Mouse (Mus musculus) forelimb bud, embryonic 11.5 days (tissue): ENCODE data around the gene Capn12.

Source experiments
- DNase-seq: peaks from one replicate; pipeline ENCODE4 v3.0.0-alpha.2; 2012; ENCODE audit warnings: low read depth, low spot score

Capn12 gene

GRCm38 (mm10) chr7:28881199-28881598 lies at the start of gene Capn12:
Gene Capn12 (plus strand): TSS chr7:28881422.
- no peak for DNase-seq

- DNase-seq = no peak
Measured at GRCm38 (mm10) chr7:28832137-28832536, 49.1 kb upstream of the Capn12 start.

DNA sequence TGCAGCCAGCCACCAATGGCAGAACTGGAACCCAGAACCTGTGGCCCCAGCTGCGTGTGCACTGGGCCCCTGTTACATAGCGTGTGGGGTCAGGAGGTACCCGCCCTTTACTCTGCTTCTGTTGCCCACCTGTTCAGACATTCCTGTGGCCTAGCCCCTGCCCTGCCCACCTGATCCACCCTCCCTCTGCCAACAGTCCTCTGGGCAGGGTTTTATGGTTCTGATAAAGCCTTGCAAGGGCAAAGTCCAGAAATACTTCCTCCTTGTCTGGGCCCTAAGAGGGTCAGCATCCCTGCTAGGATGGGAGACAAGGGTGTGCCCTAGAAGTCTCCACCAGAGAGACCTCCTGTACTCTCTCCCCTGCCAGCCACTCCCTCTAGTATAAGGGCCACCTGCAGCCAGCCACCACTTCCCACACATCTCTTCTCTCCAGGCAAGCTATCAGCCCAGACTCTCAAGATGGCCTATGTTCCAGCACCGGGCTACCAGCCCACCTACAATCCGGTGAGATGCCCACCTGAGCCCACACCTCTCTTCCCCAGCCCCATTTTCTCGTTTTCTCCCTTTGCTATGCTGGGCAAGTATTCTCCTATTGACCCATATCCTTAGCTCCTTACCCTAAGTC lies 47.4 kb upstream of the Capn12 start, which contains the start of gene Lgals4:
Gene Lgals4, plus strand, starts transcription at position 132 of the 625 bp plus-strand sequence.
- DNase-seq = no peak

DNA sequence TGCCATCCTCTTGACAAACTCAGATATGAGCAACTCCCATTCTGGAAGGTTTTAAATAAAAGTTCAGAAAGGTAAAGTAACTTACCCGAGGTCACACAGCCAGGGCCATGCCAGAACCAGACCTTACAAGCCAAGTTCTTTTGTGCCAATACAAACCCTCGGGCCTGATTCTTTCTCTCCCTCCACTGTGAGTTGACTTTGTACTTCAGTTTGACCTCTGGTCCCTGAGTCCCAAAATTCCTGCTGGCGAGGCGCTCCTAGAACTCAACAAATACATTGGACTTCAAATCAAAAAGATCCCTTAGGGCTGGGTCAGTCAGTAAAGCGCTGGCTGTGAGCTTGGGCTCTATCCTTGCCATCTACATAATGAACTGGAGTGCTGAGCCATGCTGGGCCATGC lies 44.3 kb upstream of the Capn12 start:
- no peak for DNase-seq

DNA sequence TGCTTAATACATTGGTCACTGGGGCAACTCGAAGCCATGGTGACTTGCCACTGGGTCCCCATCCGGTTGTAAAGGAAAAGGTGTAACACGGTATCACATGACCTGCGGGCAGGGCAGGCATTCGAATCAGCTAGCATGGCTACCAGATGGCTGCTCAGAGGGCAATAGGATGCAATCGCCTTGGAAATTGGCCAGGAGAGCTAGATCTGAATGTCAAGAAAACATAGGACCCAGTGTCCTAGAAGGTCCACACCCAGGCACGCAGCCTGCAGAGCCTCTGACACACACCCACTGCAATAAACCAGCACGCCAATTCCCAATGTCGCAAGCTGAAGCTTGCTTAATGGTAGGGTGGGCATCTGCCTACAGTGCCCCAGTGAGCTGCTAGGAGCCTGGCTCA lies 42.9 kb upstream of the Capn12 start:
- no peak for DNase-seq

GRCm38 (mm10) chr7:28847273-28847672 lies 33.9 kb upstream of the Capn12 start:
- DNase-seq = no peak

DNA sequence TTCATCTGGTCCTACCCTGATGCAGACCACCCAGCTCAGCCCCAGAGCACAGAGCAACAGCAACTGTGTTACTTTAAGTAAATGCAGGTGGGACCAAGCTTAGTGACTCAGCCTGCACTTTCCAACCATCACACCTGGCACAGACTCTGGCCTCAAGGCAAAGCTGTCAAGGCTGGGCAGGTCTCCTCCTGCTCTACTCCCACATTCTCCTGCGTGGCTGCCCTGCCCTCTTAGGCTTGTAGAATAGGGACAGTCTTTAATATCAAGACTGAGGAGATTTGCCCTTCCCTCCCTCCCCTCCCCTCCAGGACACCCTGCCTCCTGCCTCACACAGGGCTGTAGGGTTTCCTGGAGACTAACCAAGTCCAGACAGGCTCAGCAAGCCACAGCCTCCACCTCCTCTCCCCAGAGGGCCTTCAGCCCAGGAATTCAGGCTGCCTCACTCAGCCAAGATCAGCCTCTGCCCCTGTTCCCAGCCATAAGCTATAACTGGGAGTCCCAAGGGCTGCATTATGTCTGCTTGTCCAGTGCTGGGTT lies 31.5 kb upstream of the Capn12 start:
- DNase-seq = peak; percentile 54

- DNase-seq = no peak
Measured at GRCm38 (mm10) chr7:28850642-28851041, 30.6 kb upstream of the Capn12 start.

- no peak for DNase-seq
Measured at GRCm38 (mm10) chr7:28859953-28860352, 21.3 kb upstream of the Capn12 start.

DNA sequence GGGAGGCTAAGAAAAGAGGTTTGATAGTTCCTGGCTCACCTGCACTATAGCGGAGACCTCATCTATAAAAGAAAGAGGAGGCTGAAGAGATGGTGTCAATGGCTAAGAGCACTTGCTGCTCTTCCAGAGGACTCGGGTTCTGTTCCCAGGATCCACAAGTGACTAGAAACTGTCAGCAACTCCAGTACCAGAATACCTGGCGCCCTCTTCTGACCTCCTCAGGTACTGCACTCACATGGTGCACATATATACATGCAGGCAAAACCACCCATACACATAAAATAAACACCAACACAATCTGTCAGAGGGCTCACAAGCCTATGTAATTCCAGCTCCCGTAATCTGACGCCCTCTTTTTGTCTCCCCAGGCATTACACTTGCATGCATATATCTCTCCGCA lies 20.3 kb upstream of the Capn12 start:
- no peak for DNase-seq

DNA sequence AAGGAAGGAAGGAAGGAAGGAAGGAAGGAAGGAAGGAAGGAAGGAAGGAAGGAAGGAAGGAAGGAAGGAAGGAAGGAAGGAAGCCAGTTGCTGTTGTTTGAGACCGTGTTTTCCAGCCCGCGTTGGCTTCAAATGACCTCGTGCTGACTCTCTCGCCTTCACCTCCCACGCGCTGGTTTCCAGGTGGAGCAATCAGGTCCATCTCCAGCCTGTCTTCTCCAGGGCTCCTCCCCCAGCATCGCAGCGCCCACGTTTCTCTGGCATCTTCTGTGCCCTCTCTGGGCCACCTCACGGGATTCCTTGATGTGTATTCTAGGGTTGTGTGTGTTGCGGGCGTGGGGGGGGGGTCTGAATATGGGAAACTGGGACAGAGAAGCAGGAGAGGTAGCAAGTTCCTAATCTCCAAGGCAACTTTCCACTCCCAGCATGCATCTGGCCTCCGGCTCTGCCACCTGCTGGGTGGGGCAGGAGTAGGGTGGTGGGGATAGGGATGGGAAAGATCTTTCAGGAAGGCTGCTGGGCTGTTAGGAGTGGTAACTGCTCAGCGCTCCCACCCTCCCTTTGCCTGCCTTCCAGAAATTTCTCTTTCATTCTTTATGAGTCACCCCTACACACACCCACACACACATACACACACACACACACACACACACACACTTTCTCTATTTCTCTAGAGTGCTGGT lies 18.3 kb upstream of the Capn12 start:
- DNase-seq = no peak

- no peak for DNase-seq
Measured at GRCm38 (mm10) chr7:28863540-28863939, 17.7 kb upstream of the Capn12 start, which contains the start of gene Lgals7. Gene Lgals7 (plus strand): TSS chr7:28863853.

- no peak for DNase-seq
Measured at GRCm38 (mm10) chr7:28864288-28864750, 16.9 kb upstream of the Capn12 start.

DNA sequence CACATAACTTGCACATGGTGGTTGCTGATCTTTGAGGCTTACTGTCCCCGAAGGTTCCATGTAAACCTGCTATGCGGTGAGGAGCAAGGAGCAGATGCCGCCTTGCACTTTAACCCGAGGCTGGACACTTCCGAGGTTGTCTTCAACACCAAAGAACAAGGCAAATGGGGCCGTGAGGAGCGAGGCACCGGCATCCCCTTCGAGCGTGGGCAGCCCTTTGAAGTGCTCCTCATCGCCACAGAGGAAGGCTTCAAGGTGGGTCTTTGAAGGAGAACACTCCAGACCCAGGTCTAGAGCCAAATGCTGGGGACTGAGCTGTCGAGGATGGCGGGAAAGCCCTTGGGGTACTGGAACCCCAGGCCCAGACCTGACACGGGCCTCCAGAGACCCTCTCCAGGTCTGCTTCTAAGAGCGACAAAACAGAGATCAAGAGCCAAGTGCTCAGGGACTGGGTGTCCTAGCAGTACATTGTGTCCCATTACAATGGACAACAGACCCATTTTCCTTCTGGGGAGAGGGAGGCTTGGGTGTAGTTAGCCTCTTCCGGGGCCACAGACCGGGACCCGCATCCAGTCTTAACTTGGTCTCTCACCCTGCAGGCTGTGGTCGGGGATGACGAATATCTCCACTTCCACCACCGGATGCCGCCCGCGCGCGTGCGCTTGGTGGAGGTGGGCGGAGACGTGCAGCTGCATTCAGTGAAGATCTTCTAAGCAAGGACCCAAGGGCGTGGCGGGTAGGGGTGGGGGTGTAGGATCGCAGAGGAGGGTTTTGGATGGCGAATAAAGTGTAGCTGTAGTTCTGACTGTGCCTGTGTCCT lies 15.5 kb upstream of the Capn12 start:
- DNase-seq = peak; percentile 52

GRCm38 (mm10) chr7:28866769-28867507 lies 14.3 kb upstream of the Capn12 start:
- no peak for DNase-seq

DNA sequence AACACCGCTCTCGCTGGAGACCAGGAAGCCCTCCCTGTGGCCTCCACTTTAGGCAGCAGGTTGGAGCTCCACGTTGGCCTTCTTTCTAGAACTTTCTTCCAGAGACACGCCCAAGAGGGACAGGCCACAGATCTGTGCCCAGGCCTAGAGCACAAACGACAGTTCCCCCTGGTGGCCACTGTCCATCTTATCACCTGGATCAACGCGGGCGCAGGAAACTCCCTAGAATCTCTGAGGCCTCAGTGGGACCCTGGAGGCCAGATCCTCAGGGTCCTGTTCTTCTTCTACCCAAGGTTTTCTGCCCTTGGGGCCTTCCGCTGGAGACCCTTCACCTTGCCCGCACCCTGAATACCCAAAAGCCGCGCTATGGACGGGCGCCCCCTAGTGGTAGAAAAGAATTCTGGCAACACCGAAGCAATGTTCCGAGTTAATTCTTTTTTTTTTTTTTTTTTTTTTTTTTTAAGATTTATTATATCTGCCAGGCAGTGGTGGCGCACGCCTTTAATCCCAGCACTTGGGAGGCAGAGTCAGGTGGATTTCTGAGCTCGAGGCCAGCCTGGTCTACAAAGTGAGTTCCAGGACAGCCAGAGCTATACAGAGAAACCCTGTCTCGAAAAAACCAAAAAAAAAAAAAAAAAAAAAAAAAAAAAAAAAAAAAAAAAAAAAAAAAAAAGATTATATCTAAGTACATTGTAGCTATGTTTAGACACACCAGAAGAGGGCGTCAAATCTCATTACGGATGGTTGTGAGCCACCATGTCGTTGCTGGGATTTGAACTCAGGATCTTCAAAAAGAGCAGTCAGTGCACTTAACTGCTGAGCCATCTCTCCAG lies 13.5 kb upstream of the Capn12 start:
- DNase-seq = peak; percentile 57

GRCm38 (mm10) chr7:28870901-28871664 lies 10.1 kb upstream of the Capn12 start:
- DNase-seq = no peak

DNA sequence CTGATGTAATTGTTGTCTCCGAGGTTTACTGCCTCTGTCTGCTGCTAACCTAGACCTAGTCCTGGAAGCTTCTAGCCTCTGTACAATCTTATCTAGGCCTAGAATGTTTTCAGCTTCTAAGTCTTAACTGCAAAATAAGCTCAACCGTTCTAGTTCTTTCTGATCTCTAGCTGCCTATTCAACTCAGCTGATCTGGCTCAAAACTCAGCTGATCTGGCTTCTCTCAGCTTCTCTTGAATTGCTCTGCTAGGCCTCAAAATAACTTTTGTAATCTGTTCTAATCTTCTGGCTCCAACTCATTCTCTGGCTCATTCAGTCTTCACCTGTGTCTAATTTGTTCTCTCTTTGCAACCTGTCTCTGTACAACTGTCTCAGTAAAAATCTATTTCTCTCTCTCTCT lies 6.7 kb upstream of the Capn12 start:
- no peak for DNase-seq

GRCm38 (mm10) chr7:28876099-28876498 lies 5.1 kb upstream of the Capn12 start:
- DNase-seq = no peak

DNA sequence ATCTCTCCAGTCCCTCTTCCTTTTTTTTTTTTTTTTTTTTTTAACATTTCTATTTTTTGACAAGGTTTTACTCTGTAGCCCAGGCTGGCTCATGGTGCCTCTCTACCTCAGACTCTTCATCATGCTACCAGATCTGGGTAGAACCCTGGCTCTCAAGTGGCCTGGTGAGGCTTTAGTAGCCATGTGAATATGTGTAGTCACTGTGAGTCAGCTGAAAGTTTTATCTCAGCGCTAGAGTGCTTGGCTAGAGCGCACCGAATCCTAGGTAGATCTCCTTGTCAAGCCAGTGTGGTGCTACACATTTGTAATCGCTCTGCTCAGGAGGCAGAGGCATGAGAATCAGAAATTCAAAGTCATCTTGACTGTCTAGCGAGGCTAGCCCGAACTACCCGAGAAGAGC lies 4.1 kb upstream of the Capn12 start:
- no peak for DNase-seq
